Mouse (Mus musculus): ENCODE results near the gene Ranbp2.

GRCm38 (mm10) chr10:58497320-58498284, 50.9 kb downstream of the Ranbp2 start, which contains the start of gene Ccdc138:
- TF ChIP-seq CTCF (IDR thresholded peaks at IDR 0.05; ENCODE audit: extremely low read depth, insufficient read length, insufficient replicate concordance, low read depth, low read length): peak; percentile 54; the same call in 1 of the 2 replicates
- peak; percentile 36 for TF ChIP-seq POLR2A (IDR thresholded peaks at IDR 0.05; ENCODE audit: low read depth, low read length)

Measured in small intestine, adult 2 months (tissue).